Mouse (Mus musculus) c-Kit-negative CD71-positive TER-119-positive erythroid progenitor cells, embryonic 14.5 days (primary cell): Measurements from ENCODE around the gene Ppil6.

Experiments used
- DNase-seq: peaks from one replicate; pipeline ENCODE4 v3.0.0-alpha.2; 2013; ENCODE audit warnings: low read depth, low spot score

The Ppil6 gene

DNA sequence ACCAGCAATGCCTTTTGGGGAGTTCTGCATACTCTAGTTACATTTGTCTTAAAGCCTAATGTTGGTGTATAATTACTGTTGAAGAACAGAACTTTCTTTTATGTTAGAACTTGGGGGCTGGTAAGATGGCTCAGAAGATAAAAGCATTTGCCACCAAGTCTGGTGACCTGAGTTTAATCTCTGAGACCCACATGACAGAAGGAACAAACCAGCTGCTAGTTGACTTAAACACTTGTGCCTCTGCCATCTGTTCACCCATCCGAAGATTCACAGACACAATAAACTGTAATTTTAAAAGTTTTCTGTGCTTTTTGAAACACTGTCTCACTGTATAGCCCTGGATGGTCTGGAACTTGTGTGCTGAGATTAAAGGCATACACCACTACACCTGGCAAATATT is 35.5 kb downstream of the Ppil6 start:
- no peak for DNase-seq

DNA sequence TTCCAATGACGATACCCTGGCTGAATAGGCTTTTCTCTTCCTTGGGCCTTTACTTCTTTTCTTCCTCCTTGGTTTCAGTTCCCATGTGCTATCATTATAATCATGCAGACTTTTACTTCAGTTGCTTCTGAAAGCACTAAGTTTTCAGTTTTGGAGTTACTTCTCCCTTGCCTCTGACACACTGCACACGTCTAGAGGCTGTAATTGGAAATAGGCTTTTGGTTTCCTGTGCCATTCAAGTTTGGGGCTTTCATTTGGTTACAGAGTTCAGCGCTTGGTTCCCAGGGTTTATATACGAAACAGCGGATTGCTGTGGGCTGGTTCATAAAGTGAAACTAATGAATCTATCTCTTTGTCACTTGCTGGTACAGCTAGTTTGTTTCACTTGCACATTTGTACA is 39.7 kb downstream of the Ppil6 start:
- DNase-seq, result no peak

DNA sequence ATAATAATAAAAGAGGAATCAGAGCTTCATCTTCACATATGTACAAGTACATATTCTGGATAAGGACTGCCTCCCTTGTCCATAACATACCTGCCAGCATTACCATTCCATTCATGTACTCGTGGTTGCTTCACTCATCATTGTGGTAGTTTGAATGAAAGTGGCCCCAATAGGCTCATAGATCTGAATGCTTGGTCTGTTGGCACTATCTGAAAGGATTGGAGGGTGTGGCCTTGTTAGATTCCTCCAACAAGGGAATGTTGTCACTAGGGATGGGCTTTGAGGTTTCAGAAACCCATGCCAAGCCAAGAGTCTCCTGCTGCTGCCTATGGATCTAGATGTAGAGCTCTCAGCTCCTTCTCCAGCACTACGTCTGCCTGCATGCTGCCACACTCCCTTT is 45.8 kb downstream of the Ppil6 start:
- DNase-seq, result no peak

DNA sequence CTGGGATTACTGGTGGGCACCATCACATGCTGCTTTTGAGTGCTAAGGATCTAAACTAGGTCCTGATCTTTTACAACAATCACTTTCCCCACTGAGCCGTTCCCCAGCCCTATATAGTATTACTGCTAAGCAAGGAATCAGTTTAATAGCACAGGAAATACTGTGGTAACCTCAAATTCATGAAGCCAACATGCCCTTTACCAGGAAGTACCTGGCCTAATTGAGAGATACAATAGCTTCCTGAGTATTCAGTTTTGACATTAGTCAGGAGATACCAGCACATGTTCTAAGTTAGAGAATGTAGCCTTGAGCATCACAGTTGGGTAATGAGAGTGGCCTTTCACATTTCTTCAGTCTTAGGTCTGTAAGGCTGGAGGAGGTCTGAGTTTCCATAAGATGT is 46.5 kb downstream of the Ppil6 start:
- DNase-seq, result no peak

DNA sequence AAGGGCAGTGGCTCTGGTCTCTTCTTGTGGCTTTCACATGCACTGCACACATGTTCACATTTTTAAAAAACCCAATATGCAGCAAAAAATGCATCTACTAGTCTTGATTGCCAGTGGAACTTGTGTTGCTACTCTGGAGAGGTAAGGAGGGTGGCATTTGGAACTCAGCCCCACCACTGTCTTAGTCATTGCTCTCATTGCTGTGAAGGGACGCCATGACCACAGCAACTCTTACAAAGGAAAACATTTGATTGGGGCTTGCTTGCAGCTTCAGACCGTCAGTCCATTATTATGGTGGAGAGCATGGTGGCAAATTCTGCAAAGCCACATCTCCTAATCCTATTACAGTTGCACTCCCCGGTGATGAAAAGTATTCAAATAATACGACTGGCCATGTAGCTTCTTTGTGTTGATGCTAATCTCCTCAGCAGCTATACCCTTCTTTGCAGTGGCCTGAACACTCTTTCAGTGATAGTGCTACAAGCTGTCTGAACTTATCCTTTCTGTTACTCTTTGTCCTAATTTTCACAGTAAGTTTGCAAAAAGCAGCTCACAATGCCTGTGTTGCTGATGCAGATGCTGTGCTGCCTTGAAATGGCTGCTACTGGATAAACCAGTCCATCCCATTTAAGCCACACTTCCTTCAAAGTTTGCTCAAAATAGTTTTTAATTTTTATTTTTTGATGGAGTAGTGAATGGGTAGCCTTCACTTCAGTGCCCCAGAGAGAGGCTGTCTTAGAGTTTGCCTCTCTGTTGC is 47.2 kb downstream of the Ppil6 start:
- no peak for DNase-seq

DNA sequence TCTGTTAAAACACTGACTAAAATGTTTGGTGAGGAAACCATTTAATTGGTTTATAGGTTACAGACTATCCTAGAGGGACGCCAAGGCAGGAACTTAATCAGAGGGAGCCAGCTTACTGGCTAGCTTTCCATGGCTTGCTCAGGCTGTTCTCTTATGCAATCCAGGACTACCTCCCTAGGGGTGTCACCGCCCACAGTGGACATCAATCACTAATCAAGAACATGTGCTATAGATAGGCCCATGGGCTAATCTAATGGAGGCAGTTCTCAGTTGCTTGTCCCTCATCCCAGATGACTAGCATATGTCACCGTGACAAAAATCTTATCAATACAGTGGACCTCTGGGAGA is 47.7 kb downstream of the Ppil6 start:
- DNase-seq, result no peak

DNA sequence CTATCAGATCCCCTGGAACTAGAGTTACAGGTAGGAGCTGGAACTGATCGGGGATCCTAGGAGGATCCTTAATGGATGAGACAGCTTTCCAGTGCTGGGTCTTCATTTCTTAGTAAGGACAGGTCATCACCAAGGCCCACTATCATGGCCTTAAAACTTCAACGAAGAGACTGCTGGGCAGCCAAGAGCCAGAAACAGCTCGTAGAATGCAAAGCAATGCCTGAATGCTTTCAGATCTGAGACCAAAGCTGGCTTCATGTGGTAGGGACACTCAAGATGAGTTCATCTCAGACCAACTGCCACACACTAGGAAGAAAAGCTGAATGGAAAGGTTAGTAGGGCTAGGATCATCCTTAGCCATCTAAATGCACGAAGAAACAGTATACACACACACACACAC is 48.7 kb downstream of the Ppil6 start:
- DNase-seq, result no peak

DNA sequence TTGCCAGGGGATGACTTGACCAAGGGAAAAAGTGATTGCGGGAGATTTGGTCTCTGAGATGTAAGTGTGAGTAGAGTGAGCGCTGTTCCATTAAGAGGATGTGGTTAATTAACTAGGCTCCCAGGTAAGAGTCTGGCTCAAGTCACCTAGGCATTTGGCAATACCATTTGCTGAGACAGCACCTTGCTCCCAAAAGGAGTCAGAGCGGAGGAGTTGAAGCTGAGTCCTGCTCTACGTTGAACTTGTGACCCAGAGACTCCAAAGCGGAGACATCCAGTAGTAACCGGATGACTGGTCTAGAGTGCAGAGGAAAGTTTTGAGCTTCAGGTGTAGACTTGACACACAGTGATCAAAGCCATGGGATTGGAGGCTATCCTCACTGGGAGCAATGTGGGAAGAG is 51.8 kb downstream of the Ppil6 start:
- DNase-seq, result no peak

DNA sequence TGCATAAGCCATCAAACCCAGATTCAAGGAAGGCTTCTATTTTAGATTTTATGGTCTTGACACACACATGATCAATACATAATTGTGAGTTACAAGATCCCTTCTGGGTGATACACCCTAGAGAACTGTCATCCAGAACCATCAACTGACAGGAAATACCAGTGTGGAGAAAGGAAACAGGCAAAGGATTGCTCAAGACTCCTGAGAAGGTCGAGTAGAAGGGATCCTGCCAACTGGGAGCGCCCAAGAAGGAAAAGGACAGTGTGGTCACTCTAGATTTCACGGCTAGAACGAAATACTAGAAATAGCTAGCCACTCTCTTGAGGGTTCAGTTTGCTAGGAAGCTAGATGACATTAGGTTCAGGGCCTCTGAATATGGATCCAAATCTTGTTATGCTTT is 53.2 kb downstream of the Ppil6 start:
- DNase-seq, result no peak

DNA sequence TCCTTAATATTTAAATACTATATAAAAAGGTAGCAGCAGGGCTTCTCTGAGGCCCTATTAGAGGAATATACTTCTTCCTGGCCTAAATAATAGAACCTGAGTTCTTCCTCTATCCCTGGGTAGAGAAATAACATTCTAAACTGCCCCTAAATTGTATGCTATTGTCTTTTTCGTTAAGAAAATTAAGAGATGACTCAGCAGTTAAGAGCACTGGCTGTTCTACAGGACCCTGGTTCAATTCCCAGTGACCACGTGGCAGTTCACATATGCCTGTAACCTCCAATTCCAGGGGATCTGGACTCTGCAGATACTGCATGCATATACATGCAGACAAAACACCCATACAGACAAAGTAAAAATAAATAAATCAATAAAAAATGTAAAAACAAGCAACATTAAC is 53.6 kb downstream of the Ppil6 start:
- DNase-seq, result no peak

DNA sequence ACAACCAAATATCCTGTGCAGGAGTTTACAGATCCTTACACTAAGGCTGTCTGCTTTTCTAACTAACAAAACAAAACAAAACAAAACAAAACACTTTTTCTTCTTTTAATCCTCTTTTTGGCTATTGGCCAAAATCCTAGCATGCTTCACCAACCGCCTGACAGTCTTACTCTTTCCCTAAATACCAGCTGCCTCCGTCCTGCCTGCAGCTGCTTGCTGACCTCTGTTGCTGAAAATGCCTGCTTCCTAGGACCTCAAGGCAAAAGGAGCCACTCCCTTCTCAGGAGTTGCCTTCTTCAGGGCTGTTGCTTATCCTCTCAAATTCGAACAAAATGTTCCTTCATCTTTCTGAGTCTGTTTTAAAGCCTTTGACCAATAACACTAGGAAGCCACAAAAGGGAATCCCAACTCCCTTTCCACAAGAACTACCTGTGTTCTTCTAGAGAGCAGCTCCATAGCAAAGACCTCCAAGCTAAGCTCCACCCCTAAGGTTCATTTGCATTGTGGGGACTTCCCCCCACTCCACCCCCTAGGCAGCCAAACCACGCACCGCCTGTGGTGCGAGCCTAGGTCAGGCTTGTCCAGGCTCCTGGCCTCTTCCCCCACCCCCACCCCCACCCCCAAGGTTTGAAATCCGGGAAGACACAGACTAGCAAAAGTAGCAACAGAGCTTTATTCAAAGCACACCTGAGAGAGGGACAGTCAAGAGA is 54.4 kb downstream of the Ppil6 start:
- DNase-seq, result no peak

DNA sequence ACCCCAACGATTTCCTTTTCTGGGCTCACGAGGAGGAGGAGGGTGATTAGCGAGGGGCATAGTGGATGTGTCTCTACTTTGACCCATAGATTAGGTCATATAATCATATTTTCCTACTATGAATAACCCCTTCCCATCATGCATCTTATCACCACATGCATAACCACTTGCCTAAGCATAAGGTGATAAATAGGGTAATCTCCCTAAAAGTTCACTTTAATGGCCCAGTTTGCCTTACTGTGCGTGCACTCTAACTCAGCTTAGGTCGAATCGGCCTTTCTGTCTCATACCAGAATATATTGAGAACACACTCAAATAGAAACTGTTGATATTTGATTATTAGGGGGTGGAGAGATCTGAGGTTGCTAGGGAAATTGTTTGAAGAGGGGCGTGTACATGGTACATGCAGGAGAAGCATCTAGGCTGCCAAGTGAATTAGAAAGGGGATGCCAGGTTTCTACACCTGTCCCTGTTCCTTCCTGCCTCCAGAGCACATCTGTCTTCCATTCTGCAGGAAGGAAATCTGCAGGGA is 55.1 kb downstream of the Ppil6 start:
- no peak for DNase-seq

DNA sequence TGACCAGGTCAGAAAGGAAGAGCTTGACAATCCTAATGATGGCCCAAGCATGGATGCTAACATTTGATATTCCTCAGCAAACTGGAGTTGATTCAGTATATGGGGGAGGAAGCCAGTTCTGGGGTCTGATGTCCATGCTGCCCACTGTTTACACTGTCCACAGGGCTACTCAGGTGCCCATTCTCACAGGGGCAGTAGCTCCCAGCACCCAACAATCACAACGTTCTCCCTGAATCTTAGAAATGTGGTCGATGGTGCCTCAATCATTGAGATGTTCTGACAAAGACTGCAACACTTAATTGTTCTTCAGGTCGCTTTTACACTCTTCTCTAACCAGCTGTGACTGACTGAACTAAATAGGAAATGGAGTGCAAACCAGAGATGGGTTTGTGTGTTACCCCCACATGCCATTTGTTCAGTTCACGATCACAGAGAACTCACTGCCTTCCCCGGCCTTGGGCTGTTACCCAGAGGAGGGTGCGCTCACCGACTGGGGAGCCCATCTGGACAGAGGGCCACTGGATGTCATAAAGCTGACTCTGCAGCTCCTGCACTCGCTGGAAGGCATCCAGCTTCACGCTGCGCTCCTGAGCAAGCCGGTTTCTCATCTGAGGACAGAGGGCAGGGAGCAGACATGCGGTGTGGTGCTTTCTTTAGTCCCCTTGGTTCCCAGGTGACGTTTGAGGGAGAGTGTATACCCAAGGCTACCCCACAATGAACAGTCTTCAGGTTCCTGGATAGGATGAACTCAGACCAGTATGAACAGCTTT is 56.3 kb downstream of the Ppil6 start:
- DNase-seq, result no peak

DNA sequence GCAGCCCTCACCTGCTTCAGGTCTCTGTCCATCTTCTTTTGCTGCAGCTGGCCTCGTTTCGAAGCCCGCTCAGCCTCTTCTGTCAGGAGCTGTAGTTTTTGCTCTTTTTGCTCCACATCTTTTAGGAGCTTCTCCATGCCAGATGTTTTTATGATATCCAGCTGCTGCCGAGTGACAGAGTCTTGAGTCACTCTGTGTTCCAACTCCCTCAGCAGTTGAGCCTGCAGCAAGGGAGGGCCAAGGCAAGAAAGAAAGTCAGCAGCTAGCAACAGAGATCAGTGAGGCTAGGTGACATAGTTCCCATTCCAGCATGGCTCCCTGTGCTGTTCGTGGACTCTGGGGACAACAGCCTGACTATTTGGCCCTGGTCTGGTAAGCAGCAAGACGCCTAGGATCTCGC is 60.5 kb downstream of the Ppil6 start:
- no peak for DNase-seq

DNA sequence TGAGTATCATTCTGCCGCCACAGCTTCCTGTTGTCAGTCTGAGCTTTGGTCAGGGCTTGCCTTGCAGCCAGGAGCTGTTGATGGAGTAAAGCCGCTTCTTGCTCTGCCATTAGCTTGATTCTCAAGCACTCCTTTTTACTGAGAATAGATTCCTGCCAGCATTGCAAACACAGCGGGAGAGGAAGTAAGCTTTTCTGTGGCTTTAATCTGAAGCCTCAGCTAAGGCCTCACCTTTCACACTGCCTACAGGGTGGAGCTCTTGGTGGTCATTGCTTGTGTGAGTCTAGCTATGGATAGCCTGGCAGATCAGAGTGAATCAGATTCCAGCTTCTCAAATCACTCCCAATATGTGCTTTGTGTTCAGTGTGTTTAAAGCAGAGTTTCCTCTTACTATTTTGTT is 62.1 kb downstream of the Ppil6 start:
- no peak for DNase-seq

DNA sequence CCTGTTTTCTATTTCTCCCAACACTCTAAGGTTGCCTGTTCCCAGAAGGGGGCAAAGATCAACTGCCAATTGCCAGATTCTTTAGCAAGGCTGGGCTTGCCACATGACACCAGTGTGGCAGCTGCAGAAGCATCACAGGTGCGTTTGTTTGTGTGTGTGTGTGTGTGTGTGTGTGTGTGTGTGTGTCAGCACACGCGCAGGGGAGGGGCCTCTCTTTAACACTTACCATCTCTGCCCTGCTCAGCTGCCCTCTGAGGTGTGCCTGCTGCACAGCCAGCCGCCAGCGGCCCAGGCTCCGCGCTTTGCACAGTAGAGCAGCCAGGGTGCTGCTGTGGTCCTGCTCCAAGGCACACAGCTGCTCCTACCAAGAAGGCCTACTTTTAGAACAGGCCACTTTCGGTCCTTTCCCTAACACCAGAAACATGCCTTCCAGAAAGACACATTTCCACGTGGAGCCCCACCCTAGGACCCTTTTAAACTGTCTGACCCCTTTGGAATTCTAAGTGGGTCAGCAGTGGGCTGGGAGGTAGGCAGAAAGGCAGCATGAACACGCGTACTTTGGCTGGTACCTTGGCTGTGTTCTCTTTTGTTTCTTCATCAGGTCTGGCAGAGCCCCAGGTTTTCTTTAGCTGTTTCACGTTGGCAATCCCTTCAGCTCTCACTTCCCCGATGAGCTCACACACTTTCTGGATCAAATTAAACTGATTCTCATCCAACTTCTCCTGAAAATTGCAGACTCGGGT is 62.8 kb downstream of the Ppil6 start:
- DNase-seq, result no peak

DNA sequence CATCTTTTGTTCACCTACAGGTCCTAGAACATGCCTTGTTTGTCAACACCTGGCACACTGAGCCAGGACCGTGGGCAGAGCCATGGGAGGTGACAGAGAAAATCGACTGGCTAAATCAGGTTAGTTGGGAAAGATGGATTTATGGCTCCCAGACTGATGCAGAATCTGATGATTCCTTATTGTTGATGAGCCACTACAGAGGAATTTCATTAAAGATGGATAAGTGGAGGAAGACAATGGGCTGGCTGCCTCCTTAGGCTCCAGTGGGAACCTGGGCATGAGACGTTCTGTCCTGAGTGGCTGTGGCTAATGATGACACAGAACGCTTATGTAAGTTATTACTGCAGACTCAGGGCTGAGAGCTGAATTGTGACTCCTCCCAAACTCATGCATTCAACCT is 63.5 kb downstream of the Ppil6 start:
- DNase-seq, result no peak

DNA sequence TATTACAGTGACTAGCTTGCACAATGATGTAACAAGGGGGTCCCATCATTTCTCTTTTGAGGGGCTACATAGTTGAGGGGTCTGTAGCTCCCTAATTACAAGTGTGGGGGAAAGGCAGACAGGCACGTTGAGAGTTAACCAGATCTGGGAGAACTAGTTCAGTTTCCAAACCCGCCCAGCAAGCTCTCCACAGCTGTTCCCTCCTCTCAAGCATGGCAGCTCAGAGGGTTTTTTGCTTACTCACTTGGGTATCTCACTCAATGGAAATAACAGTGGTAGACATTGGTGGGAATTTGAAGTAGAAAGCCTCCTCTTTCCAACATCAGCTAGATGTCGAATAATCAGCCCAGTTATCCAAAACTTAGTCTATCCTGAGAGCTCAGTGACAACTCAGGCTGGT is 64.8 kb downstream of the Ppil6 start:
- no peak for DNase-seq

DNA sequence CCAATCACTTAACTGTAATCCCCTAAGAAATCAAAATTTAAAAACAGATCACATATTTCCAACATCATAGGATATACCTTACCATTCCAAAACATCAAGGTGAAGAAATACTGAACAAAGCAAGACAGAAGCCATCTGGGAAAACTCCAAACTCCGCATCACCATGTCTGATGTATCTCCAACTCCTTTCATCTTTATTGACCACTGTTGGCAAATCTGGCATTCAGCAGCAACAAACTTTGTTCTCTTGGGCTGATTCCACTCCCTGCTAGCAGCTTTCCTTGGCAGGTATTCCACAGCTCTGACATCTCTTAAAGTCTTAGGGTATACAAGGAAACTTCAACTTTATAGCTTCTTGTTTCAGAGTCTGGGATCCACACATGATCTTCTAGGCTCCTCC is 68.2 kb downstream of the Ppil6 start:
- no peak for DNase-seq

DNA sequence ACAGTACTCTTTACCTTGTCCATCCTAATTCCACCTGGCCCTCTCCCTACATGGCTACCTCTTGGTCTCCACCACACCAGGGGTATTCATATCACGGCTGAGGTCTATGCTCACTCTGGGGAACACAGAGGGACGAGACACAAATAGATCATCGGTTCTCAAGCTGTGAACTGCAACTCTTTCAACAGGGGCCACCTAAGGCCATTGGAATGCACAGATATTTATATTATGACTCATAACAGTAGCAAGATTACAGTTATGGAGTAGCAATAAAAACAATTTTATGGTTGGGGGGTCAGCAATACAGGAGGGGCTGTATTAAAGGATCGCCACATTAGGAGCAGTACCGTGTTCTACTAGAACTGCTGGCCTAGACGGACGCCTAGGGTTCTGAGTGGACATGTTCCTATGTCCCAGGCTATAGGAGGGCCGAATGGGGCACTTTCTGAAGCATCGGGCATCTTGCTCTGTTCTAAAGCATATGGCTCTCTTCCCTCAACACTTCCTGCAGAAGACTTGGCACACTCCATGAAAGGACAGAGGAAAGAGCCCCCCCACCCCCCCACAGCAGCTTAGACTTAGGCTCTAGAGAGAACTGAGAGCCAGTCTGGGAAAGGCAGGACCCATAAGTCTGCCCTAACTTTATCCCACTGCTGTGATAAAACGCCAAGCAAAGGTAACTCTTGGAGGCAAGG is 71.6 kb downstream of the Ppil6 start:
- no peak for DNase-seq
